Mouse (Mus musculus) embryonic stem cell, embryonic (primary cell): ENCODE data around the gene Arid5b.

Source experiments
- CTCF ChIA-PET, 4 experiments: fragments of 300-600 bp in 2 of 4; fragments of 350-600 bp in 2 of 4; sonication (Branson Sonifier 250); formaldehyde crosslinking; loops; one replicate each; lab custom pipeline; 2022; ENCODE audit warnings: inconsistent platforms in 2 of 4; lab: Charles Lee
- POLR2A ChIA-PET, 4 experiments: fragments of 300-600 bp in 2 of 4; fragments of 350-600 bp in 2 of 4; sonication (Branson Sonifier 250); formaldehyde crosslinking; loops; one replicate each; lab custom pipeline; 2022; ENCODE audit warnings: antibody characterized with exemption in 4 of 4, inconsistent platforms in 1 of 4; lab: Charles Lee

The Arid5b gene

DNA sequence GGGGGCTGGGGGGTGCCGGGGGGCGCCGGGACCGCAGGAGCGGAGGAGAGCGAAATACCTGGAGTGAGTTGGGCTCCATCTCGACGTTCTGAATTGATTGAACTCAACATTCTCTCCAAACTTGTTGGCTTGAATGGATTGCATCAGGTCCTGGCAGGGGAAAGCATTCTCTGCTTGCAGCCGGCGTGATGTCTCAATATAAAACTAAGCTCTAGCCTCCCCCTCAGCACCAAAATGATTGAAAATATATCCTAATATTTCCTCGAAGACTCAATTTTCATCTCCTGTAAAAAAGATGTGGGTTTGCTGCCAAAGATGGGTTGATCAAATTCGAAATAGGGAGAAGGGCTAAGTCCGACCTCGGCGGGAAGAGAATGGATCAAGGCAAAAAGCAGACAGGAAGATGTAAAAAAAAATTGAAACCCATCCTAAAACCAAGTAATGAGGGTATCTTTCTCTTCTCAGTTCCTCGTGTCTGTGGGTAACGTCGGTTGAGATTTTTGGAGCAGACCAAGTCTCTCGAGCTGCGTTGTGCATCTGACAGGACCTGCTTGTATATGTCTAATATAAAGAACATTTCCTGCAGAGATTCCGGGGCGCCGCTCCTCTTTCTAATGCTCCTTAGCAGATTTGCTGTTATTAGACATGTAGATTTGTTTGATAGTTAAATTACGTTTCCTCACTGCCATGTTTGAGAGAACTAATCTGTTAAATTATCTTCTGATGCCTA is at the start of gene Arid5b:
TSS of gene Arid5b (minus strand) at position 109 of the 730 bp plus-strand sequence.
- ChIA-PET POLR2A (interaction anchor here in 3 of 4 experiments (0.5 to 7.3 kb wide), 11 partner anchors 26 to 141 kb away, joined by 3 to 68 read pairs (median 3); no protein-coding TSS in a partner anchor), CTCF (no interaction called here)

- POLR2A ChIA-PET: interaction anchor here in 3 of 4 experiments (0.6 to 0.9 kb wide), 7 partner anchors 20 to 1026 kb away, joined by 3 read pairs; no protein-coding TSS in a partner anchor
- CTCF ChIA-PET: interaction anchor here in 1 of 4 experiments (0.6 kb wide), 1 partner anchor 27 kb away, joined by 4 read pairs; no protein-coding TSS in a partner anchor
Measured at GRCm38 (mm10) chr10:68325378-68325777, 46.8 kb upstream of the Arid5b start.

- ChIA-PET CTCF (interaction anchor here in 2 of 4 experiments (0.6 kb wide), 2 partner anchors 193 to 329 kb away, joined by 3 to 4 read pairs; no protein-coding TSS in a partner anchor), POLR2A (interaction anchor here in 1 of 4 experiments (0.6 to 0.9 kb wide), 2 partner anchors 31 to 789 kb away, joined by 3 read pairs; partner anchors contain the start of gene Egr2)
Measured at GRCm38 (mm10) chr10:68324061-68324460, 45.5 kb upstream of the Arid5b start.

- POLR2A ChIA-PET: no interaction called here
- CTCF ChIA-PET: no interaction called here
Measured at GRCm38 (mm10) chr10:68323167-68323566, 44.6 kb upstream of the Arid5b start.

- ChIA-PET POLR2A (interaction anchor here in 1 of 4 experiments (0.6 to 0.7 kb wide), 2 partner anchors 139 to 741 kb away, joined by 3 read pairs; no protein-coding TSS in a partner anchor), CTCF (interaction anchor here in 1 of 4 experiments (0.5 kb wide), 1 partner anchor 33 kb away, joined by 9 read pairs; no protein-coding TSS in a partner anchor)
Measured at GRCm38 (mm10) chr10:68320986-68321385, 42.4 kb upstream of the Arid5b start.

DNA sequence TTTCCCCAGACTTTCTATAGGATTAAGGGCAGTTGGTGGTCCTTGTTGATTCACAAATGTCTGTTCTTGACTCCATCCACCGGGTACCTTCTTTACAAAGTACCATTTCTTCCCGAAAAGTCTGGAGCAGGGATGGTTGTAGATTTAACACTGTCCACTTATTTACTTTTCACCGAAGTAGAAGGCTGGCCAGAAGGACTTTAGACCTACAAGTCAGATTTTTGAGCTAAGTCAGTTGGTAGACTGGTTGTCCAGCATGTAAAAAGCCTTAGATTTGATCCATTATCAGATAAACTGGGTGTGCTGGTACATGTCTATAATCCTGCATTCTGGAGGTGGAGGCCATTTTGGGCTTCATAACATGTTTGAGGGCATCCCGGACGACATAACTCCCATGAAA is 42.0 kb upstream of the Arid5b start:
- ChIA-PET POLR2A (interaction anchor here in 1 of 4 experiments (0.6 to 0.7 kb wide), 2 partner anchors 138 to 741 kb away, joined by 3 read pairs; no protein-coding TSS in a partner anchor), CTCF (interaction anchor here in 1 of 4 experiments (0.5 kb wide), 1 partner anchor 34 kb away, joined by 9 read pairs; no protein-coding TSS in a partner anchor)

- POLR2A ChIA-PET: interaction anchor here in 1 of 4 experiments (0.6 kb wide), 1 partner anchor 1164 kb away, joined by 8 read pairs; no protein-coding TSS in a partner anchor
- CTCF ChIA-PET: interaction anchor here in 1 of 4 experiments (0.8 kb wide), 1 partner anchor 1360 kb away, joined by 5 read pairs; no protein-coding TSS in a partner anchor
Measured at GRCm38 (mm10) chr10:68319438-68319837, 40.9 kb upstream of the Arid5b start.

GRCm38 (mm10) chr10:68318438-68318979 is 40.0 kb upstream of the Arid5b start:
- POLR2A ChIA-PET: interaction anchor here in 3 of 4 experiments (0.6 to 1.2 kb wide), 3 partner anchors 106 to 1034 kb away, joined by 3 to 4 read pairs (median 4); partner anchors contain the start of gene Cdk1 (in 1 of the 3)
- CTCF ChIA-PET: no interaction called here

GRCm38 (mm10) chr10:68312734-68313133 is 34.2 kb upstream of the Arid5b start:
- POLR2A ChIA-PET: interaction anchor here in 1 of 4 experiments (1.2 kb wide), 1 partner anchor 21 kb away, joined by 3 read pairs; no protein-coding TSS in a partner anchor

DNA sequence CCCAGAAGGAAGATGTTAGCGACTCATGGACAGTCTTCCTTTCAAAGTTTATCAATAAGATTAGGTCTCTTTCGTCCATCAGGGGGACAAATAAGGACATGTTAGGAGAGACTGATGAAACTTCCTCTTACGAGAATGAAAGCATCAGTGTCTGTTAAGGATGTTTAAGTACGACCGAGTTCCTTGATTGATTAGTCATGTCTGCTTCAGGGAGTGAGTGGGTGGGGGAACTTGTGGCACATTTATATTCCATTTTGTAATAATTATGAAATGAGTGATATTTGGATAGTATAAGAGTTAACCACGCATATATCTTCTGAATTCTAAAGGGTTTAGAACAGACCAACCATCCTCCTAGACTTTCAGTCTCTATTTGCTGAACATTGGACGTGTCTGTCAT is 22.5 kb upstream of the Arid5b start:
- CTCF ChIA-PET: interaction anchor here in 2 of 4 experiments (0.6 kb wide), 3 partner anchors 24 to 288 kb away, joined by 3 to 4 read pairs (median 3); no protein-coding TSS in a partner anchor

More at GRCm38 (mm10) chr10:68312734-68313133, 34.2 kb upstream of the Arid5b start:
- CTCF ChIA-PET: no interaction called here

GRCm38 (mm10) chr10:68289465-68289864 is 10.9 kb upstream of the Arid5b start:
- ChIA-PET CTCF (no interaction called here), POLR2A (interaction anchor here in 1 of 4 experiments (0.7 to 1.4 kb wide), 2 partner anchors 12 to 217 kb away, joined by 3 to 4 read pairs; no protein-coding TSS in a partner anchor)

More for the DNA sequence above, 22.5 kb upstream of the Arid5b start:
- POLR2A ChIA-PET: interaction anchor here in 2 of 4 experiments (0.6 to 0.7 kb wide), 2 partner anchors 194 to 380 kb away, joined by 3 to 4 read pairs; no protein-coding TSS in a partner anchor

DNA sequence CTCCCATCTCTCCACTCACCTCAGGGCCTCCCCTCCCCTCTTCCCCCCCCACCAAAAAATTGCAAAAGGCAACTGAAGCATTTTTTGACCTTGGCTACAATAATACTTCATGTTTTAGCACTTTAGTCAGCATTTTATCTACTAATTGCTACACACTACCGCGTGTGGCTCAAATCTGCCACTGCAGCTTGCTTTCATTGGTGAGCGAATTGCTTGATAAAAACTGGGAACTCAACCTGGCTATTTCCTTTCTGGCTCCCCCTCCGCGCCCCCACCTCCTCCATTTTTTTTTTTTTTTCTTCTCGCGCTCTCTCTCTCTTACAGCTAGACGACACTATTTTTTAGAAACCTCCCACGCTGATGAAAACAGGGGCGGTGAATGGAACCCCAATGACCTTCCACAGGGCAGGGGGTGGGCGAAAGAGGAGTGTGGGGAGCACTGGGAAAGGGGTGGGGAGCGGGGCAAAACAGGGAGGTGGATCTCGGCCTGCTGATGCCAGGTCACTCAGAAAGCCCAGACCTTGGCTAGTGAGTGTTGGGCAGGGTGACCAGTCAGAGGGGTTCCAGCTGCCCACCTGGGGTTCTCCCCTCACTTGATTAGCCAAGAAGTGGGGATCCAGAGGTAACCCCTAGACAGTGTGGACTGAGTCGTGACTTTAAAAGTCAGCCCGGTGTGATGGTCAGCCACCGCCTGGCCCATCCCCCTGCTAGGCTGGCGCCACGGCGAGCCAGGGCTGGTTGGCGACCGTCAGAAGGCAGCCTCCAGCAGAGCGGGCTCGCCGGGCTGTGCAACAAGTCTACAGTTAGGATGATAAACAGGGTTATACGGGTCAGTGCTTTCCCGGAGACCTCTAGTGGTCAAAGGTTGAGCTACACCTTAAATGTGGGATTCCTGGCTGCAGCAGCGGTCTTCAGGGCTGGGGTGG is 4.2 kb upstream of the Arid5b start:
- ChIA-PET CTCF (interaction anchor here (0.5 to 2.6 kb wide), 61 partner anchors 8 to 1419 kb away, joined by 3 to 32 read pairs (median 4); no protein-coding TSS in a partner anchor), POLR2A (interaction anchor here (0.5 to 6.1 kb wide), 59 partner anchors 8 to 1510 kb away, joined by 3 to 49 read pairs (median 4); partner anchors contain the start of gene Cabcoco1 (in 1 of the 4))

GRCm38 (mm10) chr10:68281775-68282106 is 3.2 kb upstream of the Arid5b start:
- CTCF ChIA-PET: interaction anchor here in 2 of 4 experiments (2.1 to 2.6 kb wide), 4 partner anchors 12 to 269 kb away, joined by 7 to 32 read pairs (median 16); no protein-coding TSS in a partner anchor
- POLR2A ChIA-PET: interaction anchor here in 3 of 4 experiments (0.6 to 6.1 kb wide), 12 partner anchors 9 to 809 kb away, joined by 3 to 49 read pairs (median 5); no protein-coding TSS in a partner anchor

GRCm38 (mm10) chr10:68281076-68281774 is 2.7 kb upstream of the Arid5b start:
- CTCF ChIA-PET: interaction anchor here in 2 of 4 experiments (0.9 to 2.1 kb wide), 3 partner anchors 109 to 268 kb away, joined by 3 to 32 read pairs (median 7); no protein-coding TSS in a partner anchor
- POLR2A ChIA-PET: interaction anchor here in 3 of 4 experiments (0.9 to 6.1 kb wide), 12 partner anchors 10 to 145 kb away, joined by 3 to 49 read pairs (median 4); no protein-coding TSS in a partner anchor

DNA sequence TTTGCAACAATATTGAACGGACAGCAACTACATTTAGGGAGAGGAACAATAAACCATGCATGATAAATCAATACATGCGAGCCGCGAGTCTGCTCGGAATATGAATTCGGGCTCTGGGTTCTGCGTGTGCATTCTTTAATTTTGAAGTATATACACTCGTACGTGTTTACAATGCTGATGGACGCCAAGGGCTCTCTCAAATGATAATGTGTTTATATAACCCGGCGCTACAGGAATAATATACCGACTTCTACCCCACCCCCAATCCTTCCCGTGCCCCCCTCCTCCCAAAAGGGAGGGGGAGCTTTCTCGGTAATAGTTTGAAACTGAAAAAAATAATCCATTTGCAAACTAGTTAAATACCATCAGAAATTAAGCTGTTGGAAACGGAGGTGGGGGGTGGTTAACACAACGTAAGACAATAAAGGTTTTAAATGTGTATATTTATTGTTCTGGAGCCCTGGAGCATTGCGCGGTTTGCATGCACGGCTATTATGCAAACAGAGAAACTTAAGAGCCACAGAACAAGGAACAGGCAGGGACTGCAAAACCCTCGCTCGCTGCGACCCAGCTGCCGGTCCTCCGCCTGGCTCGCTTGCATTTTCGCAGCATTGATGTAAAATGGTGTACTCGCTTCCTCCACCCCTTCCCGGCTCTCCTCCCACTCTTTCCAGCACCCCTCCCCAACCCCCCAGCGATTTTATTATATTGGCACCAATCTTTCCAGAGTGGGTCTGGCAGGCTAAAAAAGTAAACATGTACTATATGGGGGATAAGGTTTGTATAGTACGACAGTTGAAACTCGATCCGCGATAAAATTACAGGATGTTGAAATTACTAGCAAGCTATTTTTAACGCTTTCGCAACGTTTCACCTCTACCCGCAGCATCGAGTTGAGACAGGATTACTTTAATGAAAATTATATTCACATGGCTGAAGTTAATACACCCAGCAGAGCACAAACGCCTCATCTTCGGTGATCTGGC is 1.3 kb upstream of the Arid5b start:
- POLR2A ChIA-PET: interaction anchor here in 3 of 4 experiments (0.5 to 7.3 kb wide), 14 partner anchors 9 to 142 kb away, joined by 3 to 66 read pairs (median 4); no protein-coding TSS in a partner anchor
- CTCF ChIA-PET: interaction anchor here in 2 of 4 experiments (1.0 to 1.3 kb wide), 2 partner anchors 107 to 131 kb away, joined by 3 to 5 read pairs; no protein-coding TSS in a partner anchor
